ENCODE assay signal across 9 mouse cellular contexts in genomic region chr15:87411978-87412377, GRCm38 (mm10).
"Had no signal": no experiment of that assay in that cellular context is flagged by ENCODE, and none has a peak within 500 bp of the region (broad histone marks: within the 10 kb centered on the region; RNA-seq: fewer than 3 reads in every experiment).

No protein-coding gene starts in this region.

- ATAC-seq: midbrain, embryonic 13.5 days; midbrain, embryonic 15.5 days had no signal

- DNase-seq: lung, adult 18-20 months; lung, embryonic 14.5 days; lung, postnatal 10 days; right cerebral cortex, postnatal 25 days; thymus, adult 18-20 months; thymus, postnatal 14 days; thymus, postnatal 36 days had no signal
